Mouse (Mus musculus) monocyte, adult 59 days (primary cell): Measurements from ENCODE around the gene Lypd6b. TPM values are rescaled to one million over a fixed set of nuclear protein-coding genes. Genes with fewer than 3 reads are reported as not detected.

ENCODE experiments used
- total RNA-seq, 2 experiments: library from RNA; stranded (reverse); gene quantifications; one replicate each; pipeline ENCODE4 v1.2.4; 2023

Gene Lypd6b
- 1 to 10 TPM in 1 of 2 experiments, under 1 TPM in 1; 0.97 to 1.6 TPM for total RNA-seq

GRCm38 (mm10) chr2:49787376-49788050 is at the start of gene Lypd6b:
TSS of gene Lypd6b (plus strand) at chr2:49787688.

Other genes starting within 250 kb of the Lypd6b start
- gene Kif5c, start 168.4 kb upstream of the Lypd6b start, total RNA-seq = under 1 TPM; 0.18 to 0.37 TPM